Comparison of ENCODE assay signal across 8 mouse cellular contexts in the genomic region with DNA sequence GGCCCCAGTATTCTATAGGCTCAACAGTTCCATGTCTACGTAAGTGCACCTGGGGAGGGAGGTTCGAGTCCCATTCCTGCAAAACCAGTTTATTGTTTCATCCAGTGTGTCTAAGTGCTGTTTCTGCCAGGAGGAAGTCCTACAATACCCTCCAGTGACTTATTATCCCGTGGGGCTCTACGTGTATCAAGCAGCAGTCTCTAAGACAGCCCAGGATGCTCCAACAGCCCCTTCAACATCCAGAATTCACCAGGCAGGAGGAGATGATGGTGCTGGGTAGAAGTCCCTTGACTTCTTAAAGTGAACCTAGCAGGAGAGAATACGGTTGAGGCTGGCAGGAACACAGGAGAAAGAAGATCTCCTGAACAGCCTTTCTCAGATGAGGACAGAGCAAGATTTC. TPM values are rescaled to one million over a fixed set of nuclear protein-coding genes. Genes with fewer than 3 reads are reported as not detected.
DNase-seq lines count a peak whose midpoint lies in the region; ATAC-seq and TF ChIP-seq lines count a peak whose summit lies in the region.

No protein-coding gene starts in this region.

- peak overlapping the region; percentile 89 for H3K4me3 ChIP-seq in heart, embryonic 12.5 days
- peak overlapping the region; percentile 89 for H3K4me3 ChIP-seq in E14TG2a.4 (replicated peaks; ENCODE audit: low read length)
- peak overlapping the region; percentile 65 for H3K4me3 ChIP-seq in forebrain, embryonic 16.5 days (replicated peaks; ENCODE audit: low read length)
- H3K4me3 ChIP-seq in liver, embryonic 16.5 days (ENCODE audit: low read depth, low read length): peak overlapping the region; percentile 70

- peaks cover 4% of the 10 kb centered on the region; the same call in 1 of the 2 replicates for H3K9me3 ChIP-seq in heart, embryonic 12.5 days (replicated peaks)
- H3K9me3 ChIP-seq in E14TG2a.4 (ENCODE audit: low read length): peaks cover 5% of the 10 kb centered on the region
- peaks cover 4% of the 10 kb centered on the region for H3K9me3 ChIP-seq in forebrain, embryonic 16.5 days (ENCODE audit: control insufficient read depth, low read length)
- no peaks in the 10 kb centered on the region for H3K9me3 ChIP-seq in liver, embryonic 16.5 days (replicated peaks; ENCODE audit: control insufficient read depth, low read length)

- WGBS in heart, embryonic 12.5 days: 54% methylated on average over 5 of the region's 5 CpGs
- 43% methylated on average over 5 of the region's 5 CpGs for WGBS in forebrain, embryonic 16.5 days
- WGBS in liver, embryonic 16.5 days (ENCODE audit: insufficient replicate concordance): 39% methylated on average over 5 of the region's 5 CpGs

- peak overlapping the region; percentile 93 for H3K9ac ChIP-seq in heart, embryonic 12.5 days
- no peak overlapping the region; the same call in 1 of the 2 replicates for H3K9ac ChIP-seq in forebrain, embryonic 16.5 days (replicated peaks; ENCODE audit: low read depth, low read length)
- H3K9ac ChIP-seq in liver, embryonic 16.5 days (ENCODE audit: low read depth, low read length): peak overlapping the region; percentile 72

- H3K4me1 ChIP-seq in heart, embryonic 12.5 days (replicated peaks): peaks cover 16% of the 10 kb centered on the region
- H3K4me1 ChIP-seq in E14TG2a.4 (replicated peaks; ENCODE audit: low read depth, low read length): peaks cover 80% of the 10 kb centered on the region
- H3K4me1 ChIP-seq in forebrain, embryonic 16.5 days (replicated peaks; ENCODE audit: control insufficient read depth, insufficient read depth, low read length): peaks cover 11% of the 10 kb centered on the region
- H3K4me1 ChIP-seq in liver, embryonic 16.5 days (ENCODE audit: control insufficient read depth, low read depth, low read length): peaks cover 3% of the 10 kb centered on the region

- peak overlapping the region; percentile 95 for H3K4me2 ChIP-seq in heart, embryonic 12.5 days
- peak overlapping the region; percentile 80 for H3K4me2 ChIP-seq in forebrain, embryonic 16.5 days (ENCODE audit: low read length)
- peak overlapping the region; percentile 70 for H3K4me2 ChIP-seq in liver, embryonic 16.5 days (ENCODE audit: low read depth, low read length)

- peaks cover 26% of the 10 kb centered on the region for H3K27me3 ChIP-seq in heart, embryonic 12.5 days (replicated peaks)
- no peaks in the 10 kb centered on the region for H3K27me3 ChIP-seq in E14TG2a.4 (ENCODE audit: insufficient read depth, low read length)
- H3K27me3 ChIP-seq in forebrain, embryonic 16.5 days (replicated peaks; ENCODE audit: control insufficient read depth, insufficient read depth, low read length): no peaks in the 10 kb centered on the region
- H3K27me3 ChIP-seq in liver, embryonic 16.5 days (ENCODE audit: control insufficient read depth, insufficient read depth, low read depth, low read length): peaks cover 9% of the 10 kb centered on the region

- no peak for TF ChIP-seq CTCF in E14TG2a.4 (conservative IDR thresholded peaks at IDR 0.05; ENCODE audit: low read length)

- ATAC-seq in heart, embryonic 12.5 days (ENCODE audit: insufficient number of reproducible peaks, low FRiP score): no peak
- ATAC-seq in forebrain, embryonic 16.5 days: no peak; the same call in 1 of the 2 replicates
- ATAC-seq in liver, embryonic 16.5 days (ENCODE audit: low read depth): no peak
- ATAC-seq in erythroid progenitor cell, adult 5-6 weeks (replicated peaks; ENCODE audit: low FRiP score, poor library complexity, severe bottlenecking): no peak

- H3K27ac ChIP-seq in heart, embryonic 12.5 days (ENCODE audit: poor library complexity, severe bottlenecking): no peak overlapping the region
- H3K27ac ChIP-seq in forebrain, embryonic 16.5 days (ENCODE audit: low read length): no peak overlapping the region
- H3K27ac ChIP-seq in liver, embryonic 16.5 days (ENCODE audit: low read length): no peak overlapping the region

- 0 out of 2 replicates have a peak, but pooled peaks cover 3% of the 10 kb centered on the region for H3K36me3 ChIP-seq in heart, embryonic 12.5 days
- H3K36me3 ChIP-seq in E14TG2a.4 (ENCODE audit: insufficient read depth, low read length): peaks cover 19% of the 10 kb centered on the region
- H3K36me3 ChIP-seq in forebrain, embryonic 16.5 days (ENCODE audit: control insufficient read depth, insufficient read depth): no peaks in the 10 kb centered on the region
- no peaks in the 10 kb centered on the region for H3K36me3 ChIP-seq in liver, embryonic 16.5 days (ENCODE audit: control insufficient read depth, insufficient read depth)

- no peak for DNase-seq in heart, adult 9 months (ENCODE audit: low spot score in 2 of 2)
- no peak for DNase-seq in layer of hippocampus, adult 11-12 months (ENCODE audit: low spot score)
- DNase-seq in MN1 (ENCODE audit: low spot score): no peak

RNA-seq across cellular contexts. Expression of gene Tns3, which starts 0.5 kb away (rescaled TPM):
- polyA plus RNA-seq in heart, embryonic 12.5 days (2016; fragmentation: Nextera tagmentation; extraction: Ambion mirVana): 16.7 and 17.6 TPM in 2 replicates
- polyA plus RNA-seq in forebrain, embryonic 16.5 days (2015; fragmentation: Nextera tagmentation; extraction: Ambion mirVana): 8.8 TPM in 2 replicates
- 4.1 TPM in 2 replicates for polyA plus RNA-seq in liver, embryonic 16.5 days (2015; fragmentation: Nextera tagmentation; extraction: Ambion mirVana)
- total RNA-seq in erythroid progenitor cell, adult 5-6 weeks (2015; ENCODE audit: low replicate concordance): 6.1 and 6.3 TPM in 2 replicates
- 1.7 and 5.1 TPM in 2 replicates for total RNA-seq in erythroid progenitor cell, adult 5-6 weeks (2017; ENCODE audit: low replicate concordance)
